Mouse (Mus musculus): ENCODE results near the gene Yju2. TPM values are rescaled to one million over a fixed set of nuclear protein-coding genes. Genes with fewer than 3 reads are reported as not detected.
A peak's percentile ranks its signal among the peaks of the same experiment; 100 is the strongest.

Yju2 gene
- total RNA-seq, 1 experiment = 14.0 TPM

- Histone ChIP-seq H3K4me1 (ENCODE audit: control insufficient read depth in 2 of 2, insufficient read depth in 2 of 2, low read length in 2 of 2, poor library complexity in 1 of 2) (peaks cover 0 to 8% of the 10 kb centered on the region in 2 experiments; a peak in 2 of 4 replicates), H3K4me3 (ENCODE audit: insufficient read depth in 1 of 2, low read depth in 1 of 2, low read length in 2 of 2, poor library complexity in 1 of 2, severe bottlenecking in 1 of 2) (no peak within 1 kb of the TSS)
Measured at GRCm38 (mm10) chr17:56005415-56006061, 46.6 kb downstream of the Yju2 start, which contains the start of the genes Stap2 and Mpnd. Gene Stap2 (minus strand): TSS chr17:56005584. Gene Mpnd (plus strand): TSS chr17:56005711.

DNA sequence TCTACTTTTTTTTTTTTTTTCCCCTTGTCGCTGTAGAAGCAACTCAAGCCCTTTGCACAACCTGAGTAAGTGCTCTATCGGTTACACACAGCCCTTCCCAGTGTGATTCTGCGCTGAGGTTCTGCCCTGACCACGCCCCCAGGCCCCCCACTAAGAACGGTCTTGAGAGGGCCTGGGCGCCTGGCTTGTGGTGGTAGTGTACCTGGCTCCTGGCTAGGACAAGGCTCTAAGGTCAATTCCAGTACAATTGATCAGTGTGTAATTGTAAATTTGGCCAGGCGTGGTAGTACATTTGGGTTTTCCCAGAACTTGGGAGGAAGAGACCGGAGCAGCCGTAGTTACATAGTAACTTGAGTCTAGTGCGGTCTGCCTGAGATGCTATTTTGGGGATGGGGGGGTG is 48.1 kb downstream of the Yju2 start:
- Histone ChIP-seq H3K27ac (ENCODE audit: insufficient read depth, low read depth, low read length, poor library complexity, severe bottlenecking) (peak overlapping the region; percentile 59; the same call in 1 of the 2 replicates), H3K4me3 (ENCODE audit: insufficient read depth in 1 of 2, low read depth in 1 of 2, low read length in 2 of 2, poor library complexity in 1 of 2, severe bottlenecking in 1 of 2) (peak overlapping the region; percentile 0 to 4; a peak in 1 of 4 replicates), H3K9me3 (ENCODE audit: control insufficient read depth, insufficient read depth, low read depth, low read length) (no peaks in the 10 kb centered on the region), H3K4me1 (ENCODE audit: control insufficient read depth in 2 of 2, insufficient read depth in 2 of 2, low read length in 2 of 2, poor library complexity in 1 of 2) (peaks cover 0 to 8% of the 10 kb centered on the region in 2 experiments; a peak in 2 of 4 replicates), H3K36me3 (ENCODE audit: control insufficient read depth, insufficient read depth, low read length, poor library complexity, severe bottlenecking) (peaks cover 7% of the 10 kb centered on the region; the same call in 1 of the 2 replicates), H3K9ac (ENCODE audit: insufficient read depth, low read depth, low read length, poor library complexity, severe bottlenecking) (no peak overlapping the region; the same call in 1 of the 2 replicates)
- DNase-seq (ENCODE audit: low read depth, low spot score) = no peak
- in situ Hi-C loops (cut with MboI; ENCODE audit: low sequenced_read_pairs in 2 of 2, unreplicated experiment in 2 of 2) = no loop called here
- no peak for TF ChIP-seq MAFK (IDR thresholded peaks at IDR 0.05; ENCODE audit: insufficient read depth, low read depth, low read length)
- TF ChIP-seq ZNF384 (IDR thresholded peaks at IDR 0.05; ENCODE audit: low read depth, low read length) = no peak
- no peak for TF ChIP-seq ZC3H11A (IDR thresholded peaks at IDR 0.05; ENCODE audit: borderline replicate concordance, low read depth, low read length)
- TF ChIP-seq CHD2 (IDR thresholded peaks at IDR 0.05; ENCODE audit: low read depth, low read length) = no peak
- TF ChIP-seq HCFC1 (IDR thresholded peaks at IDR 0.05; ENCODE audit: borderline replicate concordance, insufficient read depth, low read length) = no peak

More at GRCm38 (mm10) chr17:56005415-56006061, 46.6 kb downstream of the Yju2 start, which contains the start of the genes Stap2 and Mpnd:
- TF ChIP-seq ZNF384 (IDR thresholded peaks at IDR 0.05; ENCODE audit: low read depth, low read length) = peak; percentile 89
- TF ChIP-seq HCFC1 (IDR thresholded peaks at IDR 0.05; ENCODE audit: borderline replicate concordance, insufficient read depth, low read length) = no peak
- no peak for TF ChIP-seq ZC3H11A (IDR thresholded peaks at IDR 0.05; ENCODE audit: borderline replicate concordance, low read depth, low read length)
- Histone ChIP-seq H3K27ac (ENCODE audit: insufficient read depth, low read depth, low read length, poor library complexity, severe bottlenecking) (no peak within 1 kb of the TSS), H3K36me3 (ENCODE audit: control insufficient read depth, insufficient read depth, low read length, poor library complexity, severe bottlenecking) (no peaks in the 10 kb centered on the region), H3K9ac (ENCODE audit: insufficient read depth, low read depth, low read length, poor library complexity, severe bottlenecking) (no peak within 1 kb of the TSS), H3K9me3 (ENCODE audit: control insufficient read depth, insufficient read depth, low read depth, low read length) (no peaks in the 10 kb centered on the region)
- in situ Hi-C loops (cut with MboI; ENCODE audit: low sequenced_read_pairs in 2 of 2, unreplicated experiment in 2 of 2) = no loop called here
- DNase-seq (ENCODE audit: low read depth, low spot score) = no peak

DNA sequence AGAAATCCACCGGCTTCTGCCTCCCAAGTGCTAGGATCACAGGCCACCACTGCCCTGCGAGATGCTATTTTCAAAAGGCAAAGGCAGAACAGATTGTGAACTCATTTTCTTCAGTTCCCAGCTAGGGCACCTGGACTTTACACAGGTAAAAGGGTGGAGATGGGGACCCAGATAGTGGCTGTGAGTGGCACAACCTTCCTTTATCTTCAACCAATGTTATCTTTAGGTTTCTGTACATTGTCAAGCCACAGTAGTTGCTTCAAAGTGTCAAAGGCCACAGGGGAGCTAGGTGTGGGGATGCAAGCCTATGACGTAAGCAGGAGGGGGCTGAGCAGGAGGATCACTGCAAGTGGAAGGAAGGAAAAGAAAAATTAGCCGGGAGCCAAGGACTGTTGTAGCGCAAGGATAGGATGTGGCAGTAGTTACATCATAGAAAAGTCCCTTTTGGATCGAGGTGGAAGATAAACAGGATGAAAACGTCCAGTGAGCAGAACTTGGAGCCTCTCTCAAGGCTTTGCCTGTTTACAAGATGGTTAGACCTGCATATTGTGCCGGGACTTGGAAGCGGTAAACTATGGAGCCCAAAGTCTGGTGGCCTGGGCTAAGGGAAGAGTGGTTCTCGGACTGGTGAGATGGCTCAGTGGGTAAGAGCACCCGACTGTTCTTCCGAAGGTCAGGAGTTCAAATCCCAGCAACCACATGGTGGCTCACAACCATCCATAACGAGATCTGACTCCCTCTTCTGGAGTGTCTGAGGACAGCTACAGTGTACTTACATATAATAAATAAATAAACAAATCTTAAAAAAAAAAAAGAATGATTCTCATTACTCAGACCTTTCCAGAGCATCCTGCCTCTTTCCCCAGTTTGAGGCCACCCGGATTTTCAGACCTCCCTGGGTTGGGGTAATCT is 48.8 kb downstream of the Yju2 start:
- H3K36me3 ChIP-seq (ENCODE audit: control insufficient read depth, insufficient read depth, low read length, poor library complexity, severe bottlenecking) = peaks cover 12% of the 10 kb centered on the region; the same call in 1 of the 2 replicates
- H3K4me3 ChIP-seq (ENCODE audit: insufficient read depth in 1 of 2, low read depth in 1 of 2, low read length in 2 of 2, poor library complexity in 1 of 2, severe bottlenecking in 1 of 2) = peak overlapping the region; percentile 17 to 60
- TF ChIP-seq MAFK (IDR thresholded peaks at IDR 0.05; ENCODE audit: insufficient read depth, low read depth, low read length) = no peak
- TF ChIP-seq ZNF384 (IDR thresholded peaks at IDR 0.05; ENCODE audit: low read depth, low read length) = 0 out of 2 replicates have a peak, but pooled peaks have one; percentile 23
- H3K27ac ChIP-seq (ENCODE audit: insufficient read depth, low read depth, low read length, poor library complexity, severe bottlenecking) = peak overlapping the region; percentile 61
- H3K9ac ChIP-seq (ENCODE audit: insufficient read depth, low read depth, low read length, poor library complexity, severe bottlenecking) = no peak overlapping the region; the same call in 1 of the 2 replicates
- in situ Hi-C loops (cut with MboI; ENCODE audit: low sequenced_read_pairs in 2 of 2, unreplicated experiment in 2 of 2) = no loop called here
- no peaks in the 10 kb centered on the region for H3K9me3 ChIP-seq (ENCODE audit: control insufficient read depth, insufficient read depth, low read depth, low read length)
- DNase-seq (ENCODE audit: low read depth, low spot score) = no peak
- peaks cover 0 to 8% of the 10 kb centered on the region in 2 experiments; a peak in 2 of 4 replicates for H3K4me1 ChIP-seq (ENCODE audit: control insufficient read depth in 2 of 2, insufficient read depth in 2 of 2, low read length in 2 of 2, poor library complexity in 1 of 2)

- no peak for TF ChIP-seq HCFC1 (IDR thresholded peaks at IDR 0.05; ENCODE audit: borderline replicate concordance, insufficient read depth, low read length)
- no peak for TF ChIP-seq ZNF384 (IDR thresholded peaks at IDR 0.05; ENCODE audit: low read depth, low read length)
- TF ChIP-seq MAFK (IDR thresholded peaks at IDR 0.05; ENCODE audit: insufficient read depth, low read depth, low read length) = no peak
- TF ChIP-seq CHD2 (IDR thresholded peaks at IDR 0.05; ENCODE audit: low read depth, low read length) = peak; percentile 84
- no peak for TF ChIP-seq ZC3H11A (IDR thresholded peaks at IDR 0.05; ENCODE audit: borderline replicate concordance, low read depth, low read length)
- Histone ChIP-seq H3K4me3 (ENCODE audit: insufficient read depth in 1 of 2, low read depth in 1 of 2, low read length in 2 of 2, poor library complexity in 1 of 2, severe bottlenecking in 1 of 2) (peak overlapping the region; percentile 88 to 99), H3K9me3 (ENCODE audit: control insufficient read depth, insufficient read depth, low read depth, low read length) (no peaks in the 10 kb centered on the region), H3K36me3 (ENCODE audit: control insufficient read depth, insufficient read depth, low read length, poor library complexity, severe bottlenecking) (peaks cover 12% of the 10 kb centered on the region; the same call in 1 of the 2 replicates), H3K9ac (ENCODE audit: insufficient read depth, low read depth, low read length, poor library complexity, severe bottlenecking) (peak overlapping the region; percentile 65), H3K4me1 (ENCODE audit: control insufficient read depth in 2 of 2, insufficient read depth in 2 of 2, low read length in 2 of 2, poor library complexity in 1 of 2) (peaks cover 0 to 8% of the 10 kb centered on the region in 2 experiments; a peak in 2 of 4 replicates), H3K27ac (ENCODE audit: insufficient read depth, low read depth, low read length, poor library complexity, severe bottlenecking) (peak overlapping the region; percentile 54; the same call in 1 of the 2 replicates)
- in situ Hi-C loops (cut with MboI; ENCODE audit: low sequenced_read_pairs in 2 of 2, unreplicated experiment in 2 of 2) = no loop called here
- DNase-seq (ENCODE audit: low read depth, low spot score) = peak; percentile 97
Measured at GRCm38 (mm10) chr17:56008356-56009087, 49.6 kb downstream of the Yju2 start.

Data from ES-E14 (cell line).